Mouse (Mus musculus): ENCODE measurements around the gene Ttbk2. TPM values are rescaled to one million over a fixed set of nuclear protein-coding genes. Genes with fewer than 3 reads are reported as not detected.

The Ttbk2 gene
- total RNA-seq, 2 experiments from 2014 or later: 4.0 to 7.9 TPM

Other genes with a start within 250 kb of the Ttbk2 start
- 20.4 and 22.0 TPM in 2 replicates for gene Haus2, start 241.2 kb downstream of the Ttbk2 start, total RNA-seq (2014; fragmentation: Nextera tagmentation)
- gene Haus2, start 241.2 kb downstream of the Ttbk2 start, total RNA-seq (2017): 17.9 and 20.8 TPM in 2 replicates
- gene Lrrc57, start 241.1 kb downstream of the Ttbk2 start, total RNA-seq (2014; fragmentation: Nextera tagmentation): 7.3 and 12.1 TPM in 2 replicates
- 18.9 and 20.5 TPM in 2 replicates for gene Lrrc57, start 241.1 kb downstream of the Ttbk2 start, total RNA-seq (2017)
- 3.5 and 10.7 TPM in 2 replicates for gene Stard9, start 221.5 kb downstream of the Ttbk2 start, total RNA-seq (2014; fragmentation: Nextera tagmentation)
- 0.62 and 1.1 TPM in 2 replicates for gene Stard9, start 221.5 kb downstream of the Ttbk2 start, total RNA-seq (2017)
- 27.6 and 41.7 TPM in 2 replicates for gene Cdan1, start 476 bp downstream of the Ttbk2 start, total RNA-seq (2014; fragmentation: Nextera tagmentation)
- gene Cdan1, start 476 bp downstream of the Ttbk2 start, total RNA-seq (2017): 17.0 and 24.1 TPM in 2 replicates
- gene Ubr1, start 120.1 kb upstream of the Ttbk2 start, total RNA-seq (2014; fragmentation: Nextera tagmentation): 26.0 and 29.1 TPM in 2 replicates
- gene Ubr1, start 120.1 kb upstream of the Ttbk2 start, total RNA-seq (2017): 26.0 and 33.2 TPM in 2 replicates
- gene Tmem62, start 126.4 kb upstream of the Ttbk2 start, total RNA-seq (2014; fragmentation: Nextera tagmentation): 5.1 and 6.5 TPM in 2 replicates
- 11.0 and 18.7 TPM in 2 replicates for gene Tmem62, start 126.4 kb upstream of the Ttbk2 start, total RNA-seq (2017)
- gene Ccndbp1, start 157.8 kb upstream of the Ttbk2 start, total RNA-seq (2014; fragmentation: Nextera tagmentation): 27.0 and 35.7 TPM in 2 replicates
- gene Ccndbp1, start 157.8 kb upstream of the Ttbk2 start, total RNA-seq (2017): 30.5 and 40.2 TPM in 2 replicates
- gene Epb42, start 186.5 kb upstream of the Ttbk2 start, total RNA-seq (2014; fragmentation: Nextera tagmentation): not detected in 2 replicates
- gene Epb42, start 186.5 kb upstream of the Ttbk2 start, total RNA-seq (2017): not detected in 2 replicates
- gene Tgm5, start 235.2 kb upstream of the Ttbk2 start, total RNA-seq (2014; fragmentation: Nextera tagmentation): not detected in 2 replicates
- gene Tgm5, start 235.2 kb upstream of the Ttbk2 start, total RNA-seq (2017): not detected in 2 replicates